Mouse (Mus musculus): ENCODE measurements around the gene Hs6st1. TPM values are rescaled to one million over a fixed set of nuclear protein-coding genes. Genes with fewer than 3 reads are reported as not detected.

Hs6st1 gene
- polyA plus RNA-seq, 1 experiment from 2014 or later, result 3.0 TPM

GRCm38 (mm10) chr1:36059351-36059750 is 8.8 kb upstream of the Hs6st1 start:
- no peaks in the 10 kb centered on the region for H3K9me3 ChIP-seq (replicated peaks)
- DNase-seq (ENCODE audit: low spot score), result peak; percentile 17
- H3K27ac ChIP-seq, result no peak overlapping the region
- WGBS, result 92% methylated on average over 6 of the region's 6 CpGs
- 0 out of 2 replicates have a peak, but pooled peaks cover 3% of the 10 kb centered on the region for H3K27me3 ChIP-seq (ENCODE audit: low read depth, poor library complexity, severe bottlenecking)
- no peaks in the 10 kb centered on the region for H3K36me3 ChIP-seq
- no peak overlapping the region for H3K4me3 ChIP-seq
- peaks cover 10% of the 10 kb centered on the region for H3K4me1 ChIP-seq

GRCm38 (mm10) chr1:36059959-36060953 is 7.9 kb upstream of the Hs6st1 start:
- Histone ChIP-seq H3K36me3 (no peaks in the 10 kb centered on the region), H3K9me3 (replicated peaks) (no peaks in the 10 kb centered on the region), H3K4me3 (no peak overlapping the region), H3K27ac (no peak overlapping the region), H3K4me1 (peaks cover 19% of the 10 kb centered on the region), H3K27me3 (ENCODE audit: low read depth, poor library complexity, severe bottlenecking) (0 out of 2 replicates have a peak, but pooled peaks cover 3% of the 10 kb centered on the region)
- WGBS, result 55% methylated on average over 13 of the region's 13 CpGs
- DNase-seq (ENCODE audit: low spot score), result peak; percentile 36

- 83% methylated on average over 11 of the region's 11 CpGs for WGBS
- peaks cover 28% of the 10 kb centered on the region for H3K4me1 ChIP-seq
- DNase-seq (ENCODE audit: low spot score), result peak; percentile 23
- H3K27me3 ChIP-seq (ENCODE audit: low read depth, poor library complexity, severe bottlenecking), result peaks cover 12% of the 10 kb centered on the region
- no peaks in the 10 kb centered on the region for H3K9me3 ChIP-seq (replicated peaks)
- H3K4me3 ChIP-seq, result no peak overlapping the region
- no peak overlapping the region for H3K27ac ChIP-seq
- H3K36me3 ChIP-seq, result no peaks in the 10 kb centered on the region
These were observed 6.8 kb upstream of the Hs6st1 start for GRCm38 (mm10) chr1:36061211-36061915.

- Histone ChIP-seq H3K27me3 (ENCODE audit: low read depth, poor library complexity, severe bottlenecking) (peaks cover 20% of the 10 kb centered on the region), H3K9me3 (replicated peaks) (no peaks in the 10 kb centered on the region), H3K36me3 (no peaks in the 10 kb centered on the region), H3K4me1 (peaks cover 28% of the 10 kb centered on the region), H3K27ac (no peak overlapping the region), H3K4me3 (no peak overlapping the region)
- 88% methylated on average over 11 of the region's 11 CpGs for WGBS
- peak; percentile 28 for DNase-seq (ENCODE audit: low spot score)
These were observed 6.0 kb upstream of the Hs6st1 start for GRCm38 (mm10) chr1:36062088-36062805.

GRCm38 (mm10) chr1:36062826-36063640 is 5.2 kb upstream of the Hs6st1 start:
- DNase-seq (ENCODE audit: low spot score), result peak; percentile 19
- H3K27ac ChIP-seq, result 0 out of 2 replicates have a peak overlapping the region, but pooled peaks have one; percentile 25
- H3K27me3 ChIP-seq (ENCODE audit: low read depth, poor library complexity, severe bottlenecking), result peaks cover 21% of the 10 kb centered on the region
- H3K4me1 ChIP-seq, result peaks cover 33% of the 10 kb centered on the region
- H3K36me3 ChIP-seq, result no peaks in the 10 kb centered on the region
- H3K4me3 ChIP-seq, result no peak overlapping the region
- no peaks in the 10 kb centered on the region for H3K9me3 ChIP-seq (replicated peaks)
- WGBS, result 87% methylated on average over 9 of the region's 9 CpGs

- WGBS, result 90% methylated on average over 2 of the region's 2 CpGs
- no peaks in the 10 kb centered on the region for H3K36me3 ChIP-seq
- H3K27ac ChIP-seq, result 0 out of 2 replicates have a peak overlapping the region, but pooled peaks have one; percentile 25
- DNase-seq (ENCODE audit: low spot score), result no peak
- no peak overlapping the region for H3K4me3 ChIP-seq
- H3K4me1 ChIP-seq, result peaks cover 35% of the 10 kb centered on the region
- H3K9me3 ChIP-seq (replicated peaks), result no peaks in the 10 kb centered on the region
- peaks cover 21% of the 10 kb centered on the region for H3K27me3 ChIP-seq (ENCODE audit: low read depth, poor library complexity, severe bottlenecking)
These were observed 4.6 kb upstream of the Hs6st1 start for GRCm38 (mm10) chr1:36063641-36063955.

- Histone ChIP-seq H3K9me3 (replicated peaks) (no peaks in the 10 kb centered on the region), H3K27me3 (ENCODE audit: low read depth, poor library complexity, severe bottlenecking) (peaks cover 26% of the 10 kb centered on the region), H3K4me1 (peaks cover 39% of the 10 kb centered on the region), H3K4me3 (peak overlapping the region; percentile 41; the same call in 1 of the 2 replicates), H3K36me3 (no peaks in the 10 kb centered on the region), H3K27ac (peak overlapping the region; percentile 81)
- DNase-seq (ENCODE audit: low spot score), result peak; percentile 30
- 52% methylated on average over 4 of the region's 4 CpGs for WGBS
These were observed 4.0 kb upstream of the Hs6st1 start for GRCm38 (mm10) chr1:36064223-36064622.

GRCm38 (mm10) chr1:36064861-36065760 is 3.1 kb upstream of the Hs6st1 start:
- H3K4me1 ChIP-seq, result peaks cover 44% of the 10 kb centered on the region
- peak overlapping the region; percentile 41 for H3K4me3 ChIP-seq
- DNase-seq (ENCODE audit: low spot score), result peak; percentile 92
- H3K27ac ChIP-seq, result peak overlapping the region; percentile 81
- H3K9me3 ChIP-seq (replicated peaks), result no peaks in the 10 kb centered on the region
- no peaks in the 10 kb centered on the region for H3K36me3 ChIP-seq
- peaks cover 35% of the 10 kb centered on the region for H3K27me3 ChIP-seq (ENCODE audit: low read depth, poor library complexity, severe bottlenecking)
- under 1% methylated on average over 24 of the region's 24 CpGs for WGBS

GRCm38 (mm10) chr1:36065761-36066150 is 2.4 kb upstream of the Hs6st1 start:
- no peaks in the 10 kb centered on the region for H3K9me3 ChIP-seq (replicated peaks)
- H3K27me3 ChIP-seq (ENCODE audit: low read depth, poor library complexity, severe bottlenecking), result peaks cover 33% of the 10 kb centered on the region
- H3K4me3 ChIP-seq, result peak overlapping the region; percentile 41
- no peak overlapping the region for H3K27ac ChIP-seq
- H3K36me3 ChIP-seq, result no peaks in the 10 kb centered on the region
- 52% methylated on average over 9 of the region's 9 CpGs for WGBS
- no peak for DNase-seq (ENCODE audit: low spot score)
- H3K4me1 ChIP-seq, result peaks cover 49% of the 10 kb centered on the region

GRCm38 (mm10) chr1:36066216-36066980 is 1.8 kb upstream of the Hs6st1 start:
- H3K36me3 ChIP-seq, result 0 out of 2 replicates have a peak, but pooled peaks cover 1% of the 10 kb centered on the region
- H3K27me3 ChIP-seq (ENCODE audit: low read depth, poor library complexity, severe bottlenecking), result peaks cover 33% of the 10 kb centered on the region
- no peak overlapping the region for H3K27ac ChIP-seq
- peaks cover 56% of the 10 kb centered on the region for H3K4me1 ChIP-seq
- peak; percentile 29 for DNase-seq (ENCODE audit: low spot score)
- 82% methylated on average over 6 of the region's 6 CpGs for WGBS
- no peaks in the 10 kb centered on the region for H3K9me3 ChIP-seq (replicated peaks)
- no peak overlapping the region for H3K4me3 ChIP-seq
